Mouse (Mus musculus): ENCODE measurements around the gene Csnk2b.

The Csnk2b gene

GRCm38 (mm10) chr17:35153931-35154330 is 32.1 kb upstream of the Csnk2b start:
- in situ Hi-C loops (cut with MboI; ENCODE audit: low sequenced_read_pairs), result no loop called here

GRCm38 (mm10) chr17:35153077-35153476 is 31.2 kb upstream of the Csnk2b start:
- in situ Hi-C loops (cut with MboI; ENCODE audit: low sequenced_read_pairs), result no loop called here

- in situ Hi-C loops (cut with MboI; ENCODE audit: low sequenced_read_pairs), result no loop called here
These were observed 30.3 kb upstream of the Csnk2b start for GRCm38 (mm10) chr17:35152121-35152520.

- in situ Hi-C loops (cut with MboI; ENCODE audit: low sequenced_read_pairs), result no loop called here
These were observed 26.2 kb upstream of the Csnk2b start for GRCm38 (mm10) chr17:35147922-35148639.

- in situ Hi-C loops (cut with MboI; ENCODE audit: low sequenced_read_pairs), result no loop called here
These were observed 25.5 kb upstream of the Csnk2b start for GRCm38 (mm10) chr17:35147348-35147747.

GRCm38 (mm10) chr17:35146139-35146538 is 24.3 kb upstream of the Csnk2b start:
- in situ Hi-C loops (cut with MboI; ENCODE audit: low sequenced_read_pairs), result no loop called here

GRCm38 (mm10) chr17:35141971-35142370 is 20.1 kb upstream of the Csnk2b start:
- in situ Hi-C loops (cut with MboI; ENCODE audit: low sequenced_read_pairs), result no loop called here

- in situ Hi-C loops (cut with MboI; ENCODE audit: low sequenced_read_pairs), result no loop called here
These were observed 18.7 kb upstream of the Csnk2b start for GRCm38 (mm10) chr17:35140490-35140996.

GRCm38 (mm10) chr17:35139269-35139668 is 17.4 kb upstream of the Csnk2b start:
- in situ Hi-C loops (cut with MboI; ENCODE audit: low sequenced_read_pairs), result no loop called here

GRCm38 (mm10) chr17:35135591-35136320 is 13.9 kb upstream of the Csnk2b start:
- in situ Hi-C loops (cut with MboI; ENCODE audit: low sequenced_read_pairs), result no loop called here

GRCm38 (mm10) chr17:35134801-35135590 is 13.1 kb upstream of the Csnk2b start, which contains the start of gene Bag6:
Bag6 (plus strand) TSS chr17:35135178.
- in situ Hi-C loops (cut with MboI; ENCODE audit: low sequenced_read_pairs), result no loop called here

- in situ Hi-C loops (cut with MboI; ENCODE audit: low sequenced_read_pairs), result no loop called here
These were observed 11.7 kb upstream of the Csnk2b start for GRCm38 (mm10) chr17:35133517-35133916.

GRCm38 (mm10) chr17:35132174-35132560 is 10.3 kb upstream of the Csnk2b start:
- in situ Hi-C loops (cut with MboI; ENCODE audit: low sequenced_read_pairs), result no loop called here

- in situ Hi-C loops (cut with MboI; ENCODE audit: low sequenced_read_pairs), result no loop called here
These were observed 9.8 kb upstream of the Csnk2b start, which contains the start of gene Apom for GRCm38 (mm10) chr17:35131500-35132173. Apom (minus strand) TSS chr17:35132050.

- in situ Hi-C loops (cut with MboI; ENCODE audit: low sequenced_read_pairs), result no loop called here
These were observed 9.2 kb upstream of the Csnk2b start for GRCm38 (mm10) chr17:35131038-35131437.

GRCm38 (mm10) chr17:35128996-35129395 is 7.1 kb upstream of the Csnk2b start:
- in situ Hi-C loops (cut with MboI; ENCODE audit: low sequenced_read_pairs), result no loop called here

- in situ Hi-C loops (cut with MboI; ENCODE audit: low sequenced_read_pairs), result no loop called here
These were observed 5.2 kb upstream of the Csnk2b start for GRCm38 (mm10) chr17:35127017-35127416.

GRCm38 (mm10) chr17:35126206-35126611 is 4.4 kb upstream of the Csnk2b start, which contains the start of gene D17H6S53E:
D17H6S53E (plus strand) TSS chr17:35126373.
- in situ Hi-C loops (cut with MboI; ENCODE audit: low sequenced_read_pairs), result no loop called here

- in situ Hi-C loops (cut with MboI; ENCODE audit: low sequenced_read_pairs), result no loop called here
These were observed 3.7 kb upstream of the Csnk2b start for GRCm38 (mm10) chr17:35125578-35125977.

GRCm38 (mm10) chr17:35125081-35125480 is 3.2 kb upstream of the Csnk2b start:
- in situ Hi-C loops (cut with MboI; ENCODE audit: low sequenced_read_pairs), result no loop called here
